Mouse (Mus musculus): Measurements from ENCODE around the gene Loxl1. TPM values are rescaled to one million over a fixed set of nuclear protein-coding genes. Genes with fewer than 3 reads are reported as not detected.

Gene Loxl1
- polyA plus RNA-seq, 2 experiments = 0.80 to 1.2 TPM

DNA sequence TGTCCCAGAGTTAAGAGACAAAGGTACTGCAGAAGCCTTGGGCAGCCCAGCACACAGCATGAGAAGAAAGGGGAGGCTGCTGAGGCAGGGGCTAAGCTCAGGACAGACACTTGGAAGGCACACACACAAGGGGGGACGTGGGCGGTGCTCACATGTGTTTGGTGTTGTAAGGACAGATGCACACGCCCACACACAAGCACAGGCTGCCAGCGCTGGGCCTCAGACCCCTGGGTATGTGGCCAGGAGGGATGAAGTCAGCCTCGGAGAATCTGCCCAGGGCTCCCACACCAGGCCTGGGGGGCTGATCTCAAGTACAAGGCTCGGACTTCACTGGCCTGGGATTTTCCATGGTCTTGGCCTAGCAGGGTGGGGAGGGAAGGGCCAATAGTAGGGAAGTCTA is 4.6 kb downstream of the Loxl1 start:
- H3K4me3 ChIP-seq (ENCODE audit: insufficient read depth in 1 of 2, low read depth in 2 of 2, low read length in 2 of 2) = no peak overlapping the region
- no peak overlapping the region for H3K27ac ChIP-seq
- DNase-seq (ENCODE audit: low read depth in 3 of 3, low spot score in 3 of 3) = no peak
- H3K36me3 ChIP-seq (replicated peaks; ENCODE audit: control insufficient read depth, insufficient read depth, low read depth) = no peaks in the 10 kb centered on the region
- no peak overlapping the region for H3K9ac ChIP-seq (replicated peaks)
- H3K27me3 ChIP-seq (ENCODE audit: control insufficient read depth, insufficient read depth, low read length) = peaks cover 23% of the 10 kb centered on the region
- no peak overlapping the region for H3K4me2 ChIP-seq (ENCODE audit: low read depth)
- no peaks in the 10 kb centered on the region for H3K9me3 ChIP-seq (ENCODE audit: control insufficient read depth, low read length)
- TF ChIP-seq CTCF (IDR thresholded peaks at IDR 0.05; ENCODE audit: low read depth) = no peak
- no peak for TF ChIP-seq EP300 (IDR thresholded peaks at IDR 0.05; ENCODE audit: low read depth)
- WGBS (ENCODE audit: insufficient replicate concordance) = 54% methylated on average over 6 of the region's 6 CpGs
- no peaks in the 10 kb centered on the region for H3K4me1 ChIP-seq (replicated peaks; ENCODE audit: control insufficient read depth in 2 of 2, insufficient read depth in 2 of 2, low read length in 1 of 2)
- no peak for ATAC-seq (ENCODE audit: insufficient read depth)

DNA sequence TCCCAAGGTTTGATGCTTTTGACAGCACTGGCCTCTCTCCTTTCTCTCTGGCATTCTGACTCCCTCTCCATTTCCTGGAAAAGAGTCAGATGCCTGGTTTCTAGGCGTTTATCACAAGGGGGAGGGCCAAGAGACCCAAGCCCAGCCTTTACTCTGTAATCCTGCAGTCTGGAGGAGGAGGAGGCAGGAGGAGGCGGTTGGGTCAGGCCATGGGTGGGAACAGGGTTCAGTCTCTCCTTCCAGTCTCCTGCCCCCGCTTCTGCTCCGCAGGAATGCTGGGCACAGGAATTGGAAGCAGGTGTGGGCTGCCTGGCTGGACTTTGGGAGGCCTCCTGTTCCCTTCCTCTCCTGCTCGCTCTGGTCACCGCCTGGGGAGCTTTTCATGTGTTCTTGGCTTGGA is 7.3 kb downstream of the Loxl1 start:
- H3K4me2 ChIP-seq (ENCODE audit: low read depth) = no peak overlapping the region
- ATAC-seq (ENCODE audit: insufficient read depth) (no peak), DNase-seq (ENCODE audit: low read depth in 3 of 3, low spot score in 3 of 3) (no peak)
- H3K9ac ChIP-seq (replicated peaks) = no peak overlapping the region
- no peaks in the 10 kb centered on the region for H3K9me3 ChIP-seq (ENCODE audit: control insufficient read depth, low read length)
- H3K27ac ChIP-seq = no peak overlapping the region
- whole genome bisulfite sequencing (ENCODE audit: insufficient replicate concordance) = 32% methylated on average over 6 of the region's 6 CpGs
- no peaks in the 10 kb centered on the region for H3K36me3 ChIP-seq (replicated peaks; ENCODE audit: control insufficient read depth, insufficient read depth, low read depth)
- TF ChIP-seq EP300 (IDR thresholded peaks at IDR 0.05; ENCODE audit: low read depth) (no peak), CTCF (IDR thresholded peaks at IDR 0.05; ENCODE audit: low read depth) (no peak)
- no peaks in the 10 kb centered on the region for H3K27me3 ChIP-seq (ENCODE audit: control insufficient read depth, insufficient read depth, low read length)
- H3K4me1 ChIP-seq (replicated peaks; ENCODE audit: control insufficient read depth in 2 of 2, insufficient read depth in 2 of 2, low read length in 1 of 2) = no peaks in the 10 kb centered on the region
- H3K4me3 ChIP-seq (ENCODE audit: insufficient read depth in 1 of 2, low read depth in 2 of 2, low read length in 2 of 2) = no peak overlapping the region

DNA sequence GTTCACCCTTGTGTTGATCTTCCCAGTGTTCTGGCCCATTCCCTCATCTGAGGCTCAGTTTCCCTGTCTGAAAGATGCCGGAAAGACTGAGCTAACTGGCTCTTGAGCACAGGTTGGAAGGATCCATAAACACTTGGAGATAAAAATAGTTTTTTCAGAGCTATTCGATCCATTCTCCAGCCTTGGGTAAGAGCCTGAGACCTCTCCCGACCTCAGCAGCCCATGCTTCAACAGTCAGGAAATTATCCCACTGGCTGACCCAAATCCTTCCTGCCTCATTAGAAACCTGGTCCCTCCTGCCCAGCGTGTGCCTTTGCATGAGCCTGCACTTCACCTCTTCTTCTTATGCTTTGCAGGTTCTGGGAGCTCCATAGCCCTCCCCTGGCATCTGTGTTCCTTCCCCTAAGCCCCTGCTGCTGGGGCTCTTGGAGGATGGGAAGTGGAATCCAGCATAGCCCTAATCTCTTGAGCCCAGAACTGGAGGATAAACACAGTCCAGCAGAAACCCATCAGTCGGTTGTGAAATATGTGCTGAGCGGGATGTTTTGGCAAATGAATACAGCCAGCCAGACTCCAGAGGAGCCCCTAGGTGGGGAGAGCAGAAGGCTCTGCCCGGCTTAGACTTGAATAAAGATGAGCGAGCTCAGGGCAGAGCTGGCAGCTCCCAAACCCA is 9.3 kb downstream of the Loxl1 start:
- no peak for TF ChIP-seq EP300 (IDR thresholded peaks at IDR 0.05; ENCODE audit: low read depth)
- TF ChIP-seq CTCF (IDR thresholded peaks at IDR 0.05; ENCODE audit: low read depth) = no peak
- Histone ChIP-seq H3K4me3 (ENCODE audit: insufficient read depth in 1 of 2, low read depth in 2 of 2, low read length in 2 of 2) (no peak overlapping the region), H3K4me2 (ENCODE audit: low read depth) (no peak overlapping the region), H3K9me3 (ENCODE audit: control insufficient read depth, low read length) (no peaks in the 10 kb centered on the region), H3K36me3 (replicated peaks; ENCODE audit: control insufficient read depth, insufficient read depth, low read depth) (no peaks in the 10 kb centered on the region), H3K27ac (no peak overlapping the region), H3K4me1 (replicated peaks; ENCODE audit: control insufficient read depth in 2 of 2, insufficient read depth in 2 of 2, low read length in 1 of 2) (no peaks in the 10 kb centered on the region), H3K9ac (replicated peaks) (no peak overlapping the region), H3K27me3 (ENCODE audit: control insufficient read depth, insufficient read depth, low read length) (no peaks in the 10 kb centered on the region)
- no peak for ATAC-seq (ENCODE audit: insufficient read depth)
- WGBS (ENCODE audit: insufficient replicate concordance) = 49% methylated on average over 8 of the region's 8 CpGs
- DNase-seq (ENCODE audit: low read depth in 3 of 3, low spot score in 3 of 3) = no peak

DNA sequence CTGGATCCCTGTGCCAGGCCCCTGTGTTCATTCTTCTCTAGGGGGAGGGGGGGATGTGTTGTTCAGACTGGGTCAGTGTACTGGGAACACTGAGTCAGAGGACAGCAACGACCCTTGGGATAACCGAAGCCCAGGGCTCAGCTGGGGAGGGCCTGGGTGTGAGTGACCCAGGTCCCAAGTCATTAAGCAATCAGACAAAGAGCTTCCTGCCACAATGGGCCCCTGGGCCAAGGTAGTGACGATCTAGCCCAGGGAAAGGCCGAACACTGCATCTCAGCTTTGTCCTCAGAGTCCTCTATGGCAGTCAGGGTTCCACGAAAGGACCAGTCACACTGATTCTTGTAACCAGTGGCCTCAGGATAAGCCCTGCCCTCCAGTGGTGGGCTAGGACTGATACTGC is 9.9 kb downstream of the Loxl1 start:
- no peak for ATAC-seq (ENCODE audit: insufficient read depth)
- H3K4me1 ChIP-seq (replicated peaks; ENCODE audit: control insufficient read depth in 2 of 2, insufficient read depth in 2 of 2, low read length in 1 of 2) = no peaks in the 10 kb centered on the region
- no peaks in the 10 kb centered on the region for H3K36me3 ChIP-seq (replicated peaks; ENCODE audit: control insufficient read depth, insufficient read depth, low read depth)
- no peaks in the 10 kb centered on the region for H3K9me3 ChIP-seq (ENCODE audit: control insufficient read depth, low read length)
- H3K4me2 ChIP-seq (ENCODE audit: low read depth) = no peak overlapping the region
- no peak for TF ChIP-seq EP300 (IDR thresholded peaks at IDR 0.05; ENCODE audit: low read depth)
- TF ChIP-seq CTCF (IDR thresholded peaks at IDR 0.05; ENCODE audit: low read depth) = no peak
- H3K27ac ChIP-seq = no peak overlapping the region
- H3K27me3 ChIP-seq (ENCODE audit: control insufficient read depth, insufficient read depth, low read length) = no peaks in the 10 kb centered on the region
- H3K9ac ChIP-seq (replicated peaks) = no peak overlapping the region
- DNase-seq (ENCODE audit: low read depth in 3 of 3, low spot score in 3 of 3) = no peak
- H3K4me3 ChIP-seq (ENCODE audit: insufficient read depth in 1 of 2, low read depth in 2 of 2, low read length in 2 of 2) = no peak overlapping the region
- WGBS (ENCODE audit: insufficient replicate concordance) = 34% methylated on average over 5 of the region's 5 CpGs

DNA sequence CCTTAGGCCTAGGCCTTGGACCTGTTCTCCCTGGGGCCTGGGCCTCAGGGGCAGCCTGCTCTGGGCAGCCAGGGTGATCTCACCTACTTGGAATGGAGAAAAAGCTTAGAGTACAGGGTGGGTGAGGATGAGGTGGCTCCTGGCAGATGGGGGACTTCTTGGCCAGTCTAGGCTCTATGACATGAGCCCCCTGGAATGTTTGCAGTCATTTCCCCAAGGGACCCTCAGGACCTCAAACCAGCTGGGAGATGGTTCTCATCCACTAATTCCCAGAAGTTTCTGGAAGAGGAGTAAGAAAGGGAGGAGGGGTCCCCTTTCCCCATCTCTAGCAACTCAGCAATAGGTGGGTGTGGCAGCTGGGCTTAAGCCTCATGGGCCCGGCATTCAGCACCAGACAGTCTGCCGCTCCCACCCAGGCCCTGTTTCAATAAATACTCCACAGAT is 13.6 kb downstream of the Loxl1 start:
- ATAC-seq (ENCODE audit: insufficient read depth) = no peak
- WGBS (ENCODE audit: insufficient replicate concordance) = 61% methylated on average over 2 of the region's 2 CpGs
- no peaks in the 10 kb centered on the region for H3K36me3 ChIP-seq (replicated peaks; ENCODE audit: control insufficient read depth, insufficient read depth, low read depth)
- no peaks in the 10 kb centered on the region for H3K27me3 ChIP-seq (ENCODE audit: control insufficient read depth, insufficient read depth, low read length)
- TF ChIP-seq CTCF (IDR thresholded peaks at IDR 0.05; ENCODE audit: low read depth) (no peak), EP300 (IDR thresholded peaks at IDR 0.05; ENCODE audit: low read depth) (no peak)
- peaks cover 0 to 6% of the 10 kb centered on the region in 2 experiments; a peak in 2 of 4 replicates for H3K4me1 ChIP-seq (replicated peaks; ENCODE audit: control insufficient read depth in 2 of 2, insufficient read depth in 2 of 2, low read length in 1 of 2)
- no peak overlapping the region for H3K9ac ChIP-seq (replicated peaks)
- H3K4me2 ChIP-seq (ENCODE audit: low read depth) = no peak overlapping the region
- no peak overlapping the region for H3K27ac ChIP-seq
- no peak for DNase-seq (ENCODE audit: low read depth in 3 of 3, low spot score in 3 of 3)
- H3K9me3 ChIP-seq (ENCODE audit: control insufficient read depth, low read length) = no peaks in the 10 kb centered on the region
- no peak overlapping the region for H3K4me3 ChIP-seq (ENCODE audit: insufficient read depth in 1 of 2, low read depth in 2 of 2, low read length in 2 of 2)

Data from liver, embryonic 14.5 days (tissue).